Mouse (Mus musculus) heart, embryonic 14.5 days (tissue): Measurements from ENCODE around the gene Efhd2. TPM values are rescaled to one million over a fixed set of nuclear protein-coding genes. Genes with fewer than 3 reads are reported as not detected.

ENCODE experiments used
- ATAC-seq: fragments of 200-750 bp; cut with Nextera tagmentation; 2 replicates; pipeline ENCODE4 v1.8.0; 2017; ENCODE audit warnings: low read depth, moderate TSS enrichment; ENCODE audit not compliant: insufficient number of reproducible peaks, insufficient read depth, low FRiP score
- H3K27ac ChIP-seq, 2 experiments: fragments of 200-500 bp in 1 of 2; fragments of 300-500 bp in 1 of 2; sonication (generic) in 1 of 2; replicated peaks in 1 of 2; 2 replicates each; pipeline ENCODE4 v1.5.1; 2012 to 2014; ENCODE audit warnings: low read depth in 2 of 2, low read length in 2 of 2, control low read depth in 1 of 2, mild to moderate bottlenecking in 1 of 2, mixed read lengths in 1 of 2; ENCODE audit not compliant: control insufficient read depth in 1 of 2, insufficient read depth in 1 of 2
- H3K27me3 ChIP-seq: fragments of 300-500 bp; sonication (generic); 2 replicates; pipeline ENCODE4 v1.6.1; 2014; ENCODE audit warnings: mild to moderate bottlenecking, low read length, control low read depth; ENCODE audit not compliant: control insufficient read depth, insufficient read depth
- H3K36me3 ChIP-seq: fragments of 300-500 bp; sonication (generic); 2 replicates; pipeline ENCODE4 v1.6.1; 2014; ENCODE audit warnings: mild to moderate bottlenecking, control low read depth, low read length, mixed read lengths; ENCODE audit not compliant: control insufficient read depth, insufficient read depth
- H3K4me1 ChIP-seq, 2 experiments: fragments of 200-500 bp in 1 of 2; fragments of 300-500 bp in 1 of 2; sonication (generic) in 1 of 2; 2 replicates each; pipeline ENCODE4 v1.6.1; 2012 to 2014; ENCODE audit warnings: low read length in 2 of 2, control low read depth in 1 of 2, mixed read lengths in 1 of 2; ENCODE audit not compliant: control insufficient read depth in 2 of 2, insufficient read depth in 2 of 2
- H3K4me2 ChIP-seq: fragments of 300-500 bp; sonication (generic); 2 replicates; pipeline ENCODE4 v1.6.1; 2014; ENCODE audit warnings: mild to moderate bottlenecking, low read length
- H3K4me3 ChIP-seq, 2 experiments: fragments of 200-500 bp in 1 of 2; fragments of 300-500 bp in 1 of 2; sonication (generic) in 1 of 2; 2 replicates each; pipeline ENCODE4 v1.5.1; 2012 to 2014; ENCODE audit warnings: low read length in 2 of 2, mild to moderate bottlenecking in 2 of 2, control low read depth in 1 of 2, low read depth in 1 of 2, moderate library complexity in 1 of 2; ENCODE audit not compliant: control insufficient read depth in 1 of 2, insufficient read depth in 1 of 2
- H3K9ac ChIP-seq: fragments of 300-500 bp; sonication (generic); 2 replicates; pipeline ENCODE4 v1.6.1; 2014; ENCODE audit warnings: mild to moderate bottlenecking, low read length
- H3K9me3 ChIP-seq: fragments of 300-500 bp; sonication (generic); 2 replicates; pipeline ENCODE4 v1.6.1; 2016; ENCODE audit warnings: low read length, control low read depth; ENCODE audit not compliant: control insufficient read depth
- WGBS: fragments of 180-500 bp; shearing (Covaris S2); extraction: QIAGEN DNeasy Blood & Tissue Kit; methylation state at CpG from one replicate; pipeline ENCODE4 v1.1.7; 2014; 5-methylcytosine and 5-hydroxymethylcytosine counted together
- polyA plus RNA-seq: library from polyadenylated mRNA; unstranded; fragments of >200 nt; fragmentation: Nextera tagmentation; extraction: Ambion mirVana; gene quantifications from 2 replicates; pipeline ENCODE4 v1.2.1, GENCODE M21; 2014

Efhd2 gene
- polyA plus RNA-seq, 1 experiment from 2014 or later: 43.6 TPM

- no peak overlapping the region for H3K27ac ChIP-seq
- H3K36me3 ChIP-seq: no peaks in the 10 kb centered on the region
- H3K27me3 ChIP-seq: peaks cover 3% of the 10 kb centered on the region; the same call in 1 of the 2 replicates
- 50% methylated on average over 12 of the region's 12 CpGs for WGBS
- ATAC-seq: no peak
- no peak overlapping the region for H3K9ac ChIP-seq
- H3K4me1 ChIP-seq: peaks cover 20 to 22% of the 10 kb centered on the region in 2 experiments
- no peak overlapping the region for H3K4me2 ChIP-seq
- H3K9me3 ChIP-seq: no peaks in the 10 kb centered on the region
- H3K4me3 ChIP-seq: no peak overlapping the region
Observed at GRCm38 (mm10) chr4:141895772-141896171, 21.1 kb upstream of the Efhd2 start.

DNA sequence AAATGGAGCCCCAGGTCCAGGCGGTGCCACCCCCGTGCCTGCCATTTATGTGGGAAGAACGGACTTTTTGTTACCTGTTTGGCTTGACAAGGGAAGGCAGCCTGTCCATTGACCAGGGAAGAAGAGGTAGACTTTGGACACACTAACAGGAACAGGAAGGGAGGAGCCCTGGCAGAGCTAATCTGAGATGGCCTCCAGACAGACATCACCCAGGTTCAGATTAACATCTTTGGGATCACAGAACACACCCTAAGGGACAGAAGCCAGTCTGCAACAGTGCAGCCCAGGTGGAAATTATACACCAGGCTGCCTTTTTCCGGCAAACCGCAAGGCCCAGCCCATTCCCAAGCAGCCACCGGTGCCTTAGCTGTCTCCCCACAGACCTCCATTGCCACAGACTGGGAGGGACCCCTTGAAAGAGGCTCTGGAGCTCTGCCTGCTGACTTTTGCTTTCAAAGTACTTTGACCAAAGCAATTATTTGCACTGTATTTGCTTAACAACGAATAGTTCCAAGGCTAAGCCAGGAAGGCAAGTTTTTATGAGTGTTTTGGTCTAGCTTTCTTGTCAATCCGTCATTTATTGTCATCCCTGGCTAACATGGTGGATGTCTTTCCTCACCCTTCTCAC is 18.6 kb upstream of the Efhd2 start:
- peaks cover 3% of the 10 kb centered on the region; the same call in 1 of the 2 replicates for H3K27me3 ChIP-seq
- WGBS: 86% methylated on average over 8 of the region's 8 CpGs
- no peak overlapping the region for H3K4me3 ChIP-seq
- no peaks in the 10 kb centered on the region for H3K36me3 ChIP-seq
- peaks cover 7 to 8% of the 10 kb centered on the region in 2 experiments; a peak in 3 of 4 replicates for H3K4me1 ChIP-seq
- no peak for ATAC-seq
- H3K9me3 ChIP-seq: no peaks in the 10 kb centered on the region
- H3K27ac ChIP-seq: no peak overlapping the region
- H3K4me2 ChIP-seq: no peak overlapping the region
- H3K9ac ChIP-seq: no peak overlapping the region

- Histone ChIP-seq H3K27me3 (no peaks in the 10 kb centered on the region), H3K9me3 (no peaks in the 10 kb centered on the region), H3K36me3 (no peaks in the 10 kb centered on the region), H3K4me2 (no peak overlapping the region), H3K27ac (no peak overlapping the region), H3K4me3 (no peak overlapping the region), H3K9ac (no peak overlapping the region), H3K4me1 (peaks cover 32 to 42% of the 10 kb centered on the region in 2 experiments)
- ATAC-seq: no peak
- WGBS: 30% methylated on average over 6 of the region's 6 CpGs
Observed at GRCm38 (mm10) chr4:141886385-141886968, 11.8 kb upstream of the Efhd2 start.

- H3K27ac ChIP-seq: no peak overlapping the region
- peaks cover 32 to 43% of the 10 kb centered on the region in 2 experiments for H3K4me1 ChIP-seq
- no peak for ATAC-seq
- H3K9me3 ChIP-seq: no peaks in the 10 kb centered on the region
- H3K9ac ChIP-seq: no peak overlapping the region; the same call in 1 of the 2 replicates
- no peak overlapping the region for H3K4me3 ChIP-seq
- no peaks in the 10 kb centered on the region for H3K36me3 ChIP-seq
- WGBS: 46% methylated on average over 9 of the region's 9 CpGs
- H3K4me2 ChIP-seq: no peak overlapping the region; the same call in 1 of the 2 replicates
- H3K27me3 ChIP-seq: no peaks in the 10 kb centered on the region
Observed at GRCm38 (mm10) chr4:141885451-141885850, 10.7 kb upstream of the Efhd2 start.

- WGBS: 30% methylated on average over 7 of the region's 7 CpGs
- Histone ChIP-seq H3K27ac (peak overlapping the region; percentile 9 to 54; a peak in 3 of 4 replicates), H3K9me3 (no peaks in the 10 kb centered on the region), H3K4me1 (peaks cover 40 to 51% of the 10 kb centered on the region in 2 experiments), H3K27me3 (no peaks in the 10 kb centered on the region), H3K36me3 (no peaks in the 10 kb centered on the region), H3K4me3 (no peak overlapping the region), H3K9ac (no peak overlapping the region), H3K4me2 (no peak overlapping the region)
- ATAC-seq: no peak
Observed at GRCm38 (mm10) chr4:141882858-141883257, 8.1 kb upstream of the Efhd2 start.

DNA sequence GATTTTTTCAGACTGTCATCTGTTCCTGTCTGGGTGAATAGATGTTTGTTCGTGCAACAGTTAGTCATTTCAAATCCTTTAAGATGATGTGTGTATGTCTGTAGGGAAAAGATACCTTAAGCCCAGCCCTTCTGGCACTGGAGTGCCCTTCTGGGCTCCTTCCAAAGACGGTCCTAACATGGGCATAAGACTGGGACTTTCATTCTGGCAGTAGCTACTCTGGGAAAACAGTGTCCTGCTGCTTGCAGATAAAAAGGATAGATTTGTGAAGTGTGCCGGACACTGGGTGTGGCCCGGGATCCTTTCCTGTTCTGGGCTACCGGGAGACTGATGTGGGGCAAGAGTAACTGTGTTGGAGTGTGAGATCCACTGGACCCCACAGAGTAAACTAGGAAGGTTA is 7.2 kb upstream of the Efhd2 start:
- 18% methylated on average over 5 of the region's 5 CpGs for WGBS
- H3K27me3 ChIP-seq: no peaks in the 10 kb centered on the region
- peak overlapping the region; percentile 54 to 61 for H3K27ac ChIP-seq
- H3K9ac ChIP-seq: no peak overlapping the region
- H3K36me3 ChIP-seq: no peaks in the 10 kb centered on the region
- 0 out of 2 replicates have a peak overlapping the region, but pooled peaks have one; percentile 3 for H3K4me2 ChIP-seq
- peaks cover 39 to 50% of the 10 kb centered on the region in 2 experiments for H3K4me1 ChIP-seq
- H3K4me3 ChIP-seq: no peak overlapping the region
- no peaks in the 10 kb centered on the region for H3K9me3 ChIP-seq
- ATAC-seq: 0 out of 2 replicates have a peak, but pooled peaks have one; percentile 19

- Histone ChIP-seq H3K27me3 (no peaks in the 10 kb centered on the region), H3K9ac (no peak overlapping the region), H3K27ac (peak overlapping the region in 1 of 2 experiments; percentile 54; a peak in 2 of 4 replicates), H3K9me3 (no peaks in the 10 kb centered on the region), H3K36me3 (no peaks in the 10 kb centered on the region), H3K4me3 (no peak overlapping the region), H3K4me2 (no peak overlapping the region), H3K4me1 (peaks cover 34 to 44% of the 10 kb centered on the region in 2 experiments)
- WGBS: 57% methylated on average over 10 of the region's 10 CpGs
- ATAC-seq: 0 out of 2 replicates have a peak, but pooled peaks have one; percentile 19
Observed at GRCm38 (mm10) chr4:141881289-141881914, 6.7 kb upstream of the Efhd2 start.
